Mouse (Mus musculus): ENCODE measurements around the gene Cherp.
A peak's percentile ranks its signal among the peaks of the same experiment; 100 is the strongest.

The Cherp gene

DNA sequence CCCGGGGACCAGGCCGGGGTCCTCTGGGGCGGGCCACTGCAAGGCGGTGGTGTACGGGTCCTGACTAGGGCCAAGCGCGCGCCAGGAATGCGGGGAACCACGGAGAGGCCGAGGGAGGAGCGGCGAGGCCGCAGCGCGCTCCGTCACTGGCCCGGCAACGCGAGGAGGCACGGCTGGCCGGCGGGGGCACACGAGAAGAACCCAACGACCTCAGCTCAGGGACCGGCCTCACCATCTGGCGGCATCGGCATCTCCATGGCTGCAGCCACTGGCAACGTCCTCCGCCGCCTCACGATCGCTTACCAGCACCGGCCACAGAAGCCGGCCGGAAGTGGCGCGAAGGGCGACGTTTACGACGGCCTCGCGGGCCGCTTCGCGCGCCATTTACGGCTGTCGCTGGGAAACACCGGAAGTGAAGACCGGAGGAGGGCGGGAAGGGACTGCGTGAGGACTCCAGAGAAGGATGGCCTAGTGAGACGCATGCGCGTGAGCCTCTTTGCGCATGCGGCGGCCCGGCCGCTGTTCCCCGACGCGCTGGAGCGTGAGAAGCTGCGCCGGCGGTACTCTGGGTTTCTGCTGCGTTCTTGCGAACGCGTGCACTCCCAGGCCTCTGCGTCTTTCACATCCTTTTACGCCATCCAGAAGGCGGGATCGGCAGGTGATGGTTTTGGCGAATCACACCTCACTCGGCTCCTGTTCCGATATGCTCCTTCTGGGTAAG is at the start of gene Cherp:
Gene Cherp, minus strand, starts transcription at position 401 of the 721 bp plus-strand sequence.
- peak; percentile 97 for DNase-seq (ENCODE audit: low spot score)

DNA sequence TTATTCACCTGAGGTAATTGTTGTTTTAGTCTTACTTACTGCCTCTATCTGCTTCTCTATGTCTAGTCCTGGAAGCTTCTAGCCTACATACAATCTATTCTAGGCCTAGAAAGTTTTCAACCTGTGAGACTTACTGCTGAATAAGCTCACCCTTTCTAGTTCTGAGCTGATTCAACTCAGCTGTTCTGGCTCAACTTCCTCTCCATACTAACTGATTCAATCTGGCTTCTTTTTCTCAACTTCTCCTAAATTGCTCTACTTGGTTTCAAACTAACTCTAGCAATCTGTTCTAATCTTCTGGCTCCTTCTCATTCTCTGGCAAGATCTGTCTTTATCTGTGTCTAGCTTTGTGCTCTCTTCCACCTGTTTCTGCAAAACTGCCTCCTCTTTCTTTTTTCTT is 46.9 kb upstream of the Cherp start:
- no peak for DNase-seq (ENCODE audit: low spot score)

DNA sequence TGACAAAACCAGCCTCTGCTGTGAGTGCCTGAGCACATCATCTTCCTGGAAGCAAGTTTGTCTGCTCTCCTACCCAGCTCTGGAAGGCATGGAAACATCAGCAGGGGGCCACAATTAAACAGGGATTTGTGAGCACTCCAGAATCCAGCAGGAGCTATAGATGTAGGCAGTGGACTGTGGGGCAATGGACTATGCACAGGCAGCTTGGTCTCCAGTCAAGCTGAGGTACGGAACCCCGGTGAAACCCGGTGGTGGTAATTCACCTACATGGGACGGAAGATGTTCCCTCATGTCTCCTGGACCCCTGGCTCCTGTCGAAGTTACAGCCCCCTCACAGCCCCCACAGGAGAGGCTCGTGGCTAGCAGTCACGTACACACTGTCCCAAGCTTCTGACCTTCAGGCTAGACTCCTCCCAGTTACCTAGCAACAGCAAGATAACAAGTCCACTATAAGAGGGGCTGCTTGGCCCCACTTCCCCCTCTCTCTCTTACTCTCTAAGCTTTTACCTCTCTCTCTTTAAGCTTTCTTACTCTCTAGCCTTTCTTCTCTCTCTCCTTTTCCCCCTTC is 42.5 kb upstream of the Cherp start:
- no peak for DNase-seq (ENCODE audit: low spot score)

DNA sequence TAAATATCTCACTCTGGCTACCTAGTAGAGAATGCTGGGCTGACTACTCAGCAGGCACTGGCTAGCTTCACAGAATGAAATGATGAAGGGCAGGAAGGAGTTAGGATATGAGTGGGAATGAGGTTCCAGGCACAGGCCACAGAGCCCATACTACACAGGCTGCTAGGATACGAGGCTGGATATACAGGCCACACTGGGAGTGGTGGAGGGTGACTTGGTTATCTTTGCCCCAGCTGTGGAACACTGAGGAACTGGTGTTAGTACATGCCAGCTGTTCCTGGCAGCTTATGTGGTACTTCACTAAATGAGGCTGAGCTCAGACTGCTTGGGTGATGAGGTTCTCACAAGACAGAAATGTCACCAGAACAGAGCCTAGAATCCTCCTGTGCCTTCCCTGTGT is 38.1 kb upstream of the Cherp start:
- no peak for DNase-seq (ENCODE audit: low spot score)

DNA sequence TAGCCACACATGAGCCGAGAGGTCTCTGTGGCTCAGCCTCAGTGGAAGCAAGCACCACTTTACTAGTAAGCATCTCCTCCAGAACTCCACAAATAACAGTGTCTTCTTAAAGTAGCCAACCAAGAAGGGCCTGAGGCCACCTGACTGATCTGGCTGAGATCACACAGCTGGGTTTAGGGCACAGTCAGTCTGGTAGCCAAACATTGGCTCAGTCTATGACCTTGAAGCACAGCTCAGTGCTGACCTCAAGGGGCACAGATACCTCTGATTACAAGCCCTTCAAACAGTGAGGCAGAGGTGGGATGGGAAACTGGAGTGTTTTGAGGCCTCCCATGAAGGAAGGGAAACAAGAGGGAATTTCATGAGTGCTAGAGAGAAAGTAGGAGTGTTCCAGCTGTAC is 37.6 kb upstream of the Cherp start:
- DNase-seq (ENCODE audit: low spot score), result no peak

DNA sequence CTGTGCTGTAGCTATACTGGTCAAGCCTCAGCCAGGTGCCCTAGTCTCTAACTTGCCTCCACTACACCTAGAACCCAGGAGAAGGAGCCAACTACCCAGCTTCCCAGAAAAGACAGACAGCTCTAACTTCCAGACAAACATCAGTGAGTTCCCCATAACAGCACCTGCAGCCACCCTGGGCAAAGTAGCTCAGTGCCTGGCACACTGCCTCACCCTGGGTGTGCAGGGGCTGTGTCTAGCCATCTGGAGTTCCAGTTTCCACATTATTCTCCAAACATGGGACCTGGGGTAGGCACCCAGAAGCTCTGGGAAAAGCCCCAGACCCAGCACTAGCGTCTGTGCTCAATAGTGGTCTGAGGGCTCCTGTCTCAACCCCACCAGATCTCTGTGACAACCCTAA is 32.5 kb upstream of the Cherp start:
- DNase-seq (ENCODE audit: low spot score), result no peak

DNA sequence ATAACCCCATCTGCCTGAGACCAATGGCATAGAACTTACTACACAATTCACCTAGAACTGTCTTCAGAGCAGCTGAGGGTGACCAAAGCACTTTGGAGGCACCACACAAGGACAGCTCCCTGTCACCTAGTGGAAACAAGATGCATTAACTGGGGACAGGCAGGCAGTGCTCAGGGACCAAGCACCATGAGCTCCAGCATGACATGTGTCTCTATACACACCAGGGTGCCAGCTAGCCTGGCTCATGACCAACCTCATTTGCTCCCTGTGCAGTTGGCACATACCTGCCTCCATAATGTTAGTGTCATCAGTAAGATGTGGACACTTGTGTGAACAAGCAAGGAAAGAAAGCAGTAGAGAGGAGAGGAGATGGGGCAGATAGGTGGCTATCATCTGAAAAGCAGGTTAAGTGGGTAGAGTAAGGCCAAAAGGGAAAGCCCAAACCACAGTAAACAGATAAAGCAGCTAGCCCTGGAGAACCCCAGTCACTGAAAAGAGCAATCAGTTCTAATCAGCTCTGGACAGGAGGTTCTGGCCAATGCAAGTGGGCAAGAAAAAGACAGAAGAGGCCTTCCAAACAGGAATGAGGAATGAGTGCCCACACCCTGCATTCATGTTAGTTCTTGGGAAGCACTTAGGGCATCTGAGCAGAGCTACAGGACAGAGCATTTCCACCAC is 29.8 kb upstream of the Cherp start:
- DNase-seq (ENCODE audit: low spot score), result no peak

DNA sequence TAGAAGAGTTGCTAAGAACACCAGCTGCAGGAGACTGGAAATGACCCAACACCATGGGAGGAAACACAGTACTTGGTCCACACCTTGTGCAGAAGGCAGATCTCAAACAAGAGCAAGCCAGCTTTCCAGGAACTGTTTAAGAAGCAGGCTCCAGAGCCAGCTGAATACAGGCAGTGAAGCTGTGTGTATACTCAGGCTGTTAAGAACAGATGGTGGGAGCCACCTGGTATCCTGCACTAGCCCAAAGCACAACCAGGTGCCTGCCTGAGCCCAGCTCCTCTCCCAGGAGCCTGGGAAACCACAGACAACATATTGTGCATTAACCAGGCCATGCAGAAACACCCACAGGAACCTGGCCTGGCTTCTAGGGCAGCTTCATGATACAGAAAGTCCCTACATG is 29.1 kb upstream of the Cherp start:
- no peak for DNase-seq (ENCODE audit: low spot score)

DNA sequence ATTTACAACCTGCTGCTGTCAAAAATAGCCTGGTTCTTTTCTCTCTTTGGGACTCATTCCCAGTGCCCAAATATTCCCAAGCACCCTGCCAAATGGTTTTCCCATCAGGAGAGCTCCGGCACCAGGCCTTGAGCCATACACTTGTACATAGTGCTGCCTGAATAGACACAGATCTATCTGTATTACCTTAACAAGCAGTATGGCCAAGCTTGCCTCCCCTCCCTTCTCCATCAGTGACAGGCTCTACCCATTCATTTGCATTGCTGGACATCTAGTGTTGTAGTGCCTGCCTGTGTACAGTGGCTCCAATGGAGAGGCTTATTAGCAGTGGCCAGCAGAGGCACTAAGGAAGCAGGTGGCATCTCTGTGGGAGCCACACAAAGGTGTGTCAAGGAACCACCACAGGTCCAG is 25.5 kb upstream of the Cherp start:
- no peak for DNase-seq (ENCODE audit: low spot score)

DNA sequence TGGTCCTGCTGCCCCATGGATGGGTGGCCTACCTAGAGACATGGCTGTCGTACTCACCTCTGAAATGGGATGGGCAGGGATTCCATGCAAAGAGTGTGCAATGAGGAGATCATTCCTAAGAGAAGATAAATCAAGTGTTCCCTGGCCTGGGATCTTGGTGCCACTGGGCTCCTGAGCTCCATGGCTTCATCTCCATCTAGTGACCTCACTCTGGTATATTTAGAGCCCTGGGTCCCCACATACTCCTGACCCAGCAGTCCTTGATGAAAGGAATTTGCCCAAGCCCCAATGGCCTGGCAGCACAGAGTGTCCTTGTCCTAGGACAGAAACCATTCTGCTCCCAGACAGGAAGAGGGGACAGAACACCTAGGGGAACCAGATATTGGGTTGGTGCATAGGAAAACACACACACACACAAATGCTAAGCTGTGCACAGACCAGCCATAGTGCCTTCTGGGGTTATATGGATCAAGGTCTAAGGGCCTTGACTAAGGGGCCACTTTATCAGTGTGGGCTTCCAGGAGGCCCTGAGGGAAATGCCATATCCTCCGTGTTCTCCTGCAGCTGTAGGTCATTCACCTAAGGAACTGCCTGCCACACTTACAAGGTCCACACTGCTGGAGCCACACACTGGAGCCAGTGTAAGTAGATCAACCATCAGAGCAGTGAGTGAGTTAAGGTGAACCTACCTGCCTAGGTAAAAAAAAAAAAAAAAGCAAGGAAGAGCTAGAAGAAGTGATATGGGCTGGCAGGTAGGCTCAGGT is 24.7 kb upstream of the Cherp start:
- DNase-seq (ENCODE audit: low spot score), result no peak

DNA sequence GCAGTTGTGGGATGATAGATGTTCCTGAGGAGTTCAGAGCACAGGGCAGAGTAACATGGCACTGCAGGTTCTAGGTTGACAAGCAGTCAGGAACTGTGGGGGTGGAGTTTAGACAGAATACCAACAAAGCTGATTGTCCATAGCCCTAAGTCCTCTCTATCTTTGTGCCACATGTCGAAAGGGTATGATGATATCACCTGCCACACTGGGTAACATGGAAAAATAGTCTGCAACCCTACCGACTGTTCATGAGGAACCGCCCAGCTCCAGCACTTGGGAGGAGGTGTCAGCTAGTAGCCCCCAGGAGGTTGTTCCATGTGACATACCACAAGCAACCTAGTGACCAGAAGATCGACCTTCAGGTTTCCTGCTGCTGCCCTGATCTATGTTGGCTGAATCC is 23.5 kb upstream of the Cherp start:
- DNase-seq (ENCODE audit: low spot score), result no peak

DNA sequence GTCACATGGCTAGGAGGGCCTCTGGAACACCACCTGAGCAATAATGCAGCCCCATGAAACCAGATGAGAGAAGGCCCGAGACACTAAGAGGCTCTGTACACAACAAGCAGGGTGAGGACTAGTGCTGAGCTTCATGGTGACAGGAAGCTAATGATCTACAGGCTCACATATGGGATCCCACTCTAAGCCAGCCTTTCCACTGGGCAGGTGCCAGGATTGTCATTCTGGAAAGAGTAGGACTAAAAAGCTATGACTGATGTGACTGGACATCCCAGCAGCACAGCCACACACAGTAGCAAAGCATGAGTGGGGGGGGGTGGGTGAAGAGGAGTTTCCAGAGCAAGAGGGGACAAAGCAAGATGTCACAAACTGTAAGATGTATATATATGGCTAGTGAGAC is 22.9 kb upstream of the Cherp start:
- no peak for DNase-seq (ENCODE audit: low spot score)

DNA sequence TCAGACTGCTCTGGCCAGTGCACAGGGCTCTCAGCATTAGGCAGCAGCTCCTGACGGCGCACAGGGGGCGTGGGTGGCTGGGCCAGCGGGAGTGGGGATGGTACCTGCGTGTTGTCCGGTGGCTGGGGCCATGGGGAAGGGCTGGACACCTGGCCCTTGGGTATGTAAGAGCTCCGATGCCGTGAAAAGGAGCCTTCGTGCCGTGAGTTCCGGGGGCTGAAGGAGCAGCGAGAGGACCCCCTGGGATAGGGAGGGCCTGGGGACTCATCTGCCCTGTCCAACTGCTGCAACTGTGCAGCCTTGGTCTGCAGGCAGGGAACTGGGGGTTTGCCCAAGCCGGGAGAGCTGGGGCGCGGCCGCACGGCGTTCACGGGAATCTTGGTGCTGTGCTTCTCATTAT is 21.2 kb upstream of the Cherp start:
- no peak for DNase-seq (ENCODE audit: low spot score)

DNA sequence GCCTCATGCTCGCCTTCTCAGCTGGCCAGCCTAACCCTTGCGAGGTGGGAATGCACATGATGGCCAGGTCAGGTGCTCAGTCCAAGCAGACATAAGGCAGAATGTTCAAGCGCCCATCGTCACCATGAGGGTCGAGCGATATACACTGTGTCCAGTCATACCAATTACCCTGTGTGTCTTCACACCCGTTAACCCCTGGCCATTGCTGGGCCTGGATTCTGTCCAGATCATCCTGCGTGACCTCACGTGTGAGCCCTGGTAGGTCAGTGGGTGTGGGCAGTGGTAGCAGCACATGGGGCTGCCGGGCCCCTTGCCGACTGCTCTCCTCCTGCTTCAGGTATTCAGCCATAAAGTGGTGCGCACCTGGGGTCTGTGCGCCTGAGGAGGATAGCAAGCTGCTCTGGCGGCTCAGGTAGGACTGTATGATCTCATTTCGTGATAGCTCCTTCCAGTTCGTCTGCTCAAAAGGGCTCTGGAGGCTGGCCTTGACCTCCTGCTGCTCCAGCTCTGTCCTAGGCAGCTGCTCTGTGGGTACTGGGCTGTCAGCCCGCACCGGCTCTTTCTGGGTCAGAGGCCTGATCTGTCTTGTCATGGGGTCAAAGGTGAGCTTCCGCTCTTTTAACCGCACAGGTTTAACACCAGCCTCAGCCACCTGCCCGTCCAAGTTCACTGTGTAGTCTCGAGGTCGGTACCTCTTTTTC is 20.5 kb upstream of the Cherp start:
- DNase-seq (ENCODE audit: low spot score), result no peak

DNA sequence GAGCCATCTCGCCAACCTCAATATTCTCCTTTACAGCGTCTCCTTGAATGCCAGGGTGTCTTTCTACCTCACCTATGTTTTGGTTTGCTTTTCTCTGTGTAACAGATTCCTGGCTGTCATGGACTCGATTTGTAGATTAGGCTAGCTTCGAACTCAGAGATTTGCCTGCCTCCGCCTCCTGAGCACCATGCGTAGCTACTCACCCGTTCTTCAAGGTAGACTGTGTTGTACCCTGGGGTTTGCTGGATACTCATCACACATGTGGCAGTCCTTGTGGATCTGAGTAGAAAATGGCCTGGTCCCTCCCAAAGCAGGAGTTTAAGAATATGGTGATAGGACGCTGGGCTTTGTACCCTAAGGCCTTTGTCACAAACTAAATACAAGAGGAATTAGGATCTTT is 18.4 kb upstream of the Cherp start:
- DNase-seq (ENCODE audit: low spot score), result no peak

DNA sequence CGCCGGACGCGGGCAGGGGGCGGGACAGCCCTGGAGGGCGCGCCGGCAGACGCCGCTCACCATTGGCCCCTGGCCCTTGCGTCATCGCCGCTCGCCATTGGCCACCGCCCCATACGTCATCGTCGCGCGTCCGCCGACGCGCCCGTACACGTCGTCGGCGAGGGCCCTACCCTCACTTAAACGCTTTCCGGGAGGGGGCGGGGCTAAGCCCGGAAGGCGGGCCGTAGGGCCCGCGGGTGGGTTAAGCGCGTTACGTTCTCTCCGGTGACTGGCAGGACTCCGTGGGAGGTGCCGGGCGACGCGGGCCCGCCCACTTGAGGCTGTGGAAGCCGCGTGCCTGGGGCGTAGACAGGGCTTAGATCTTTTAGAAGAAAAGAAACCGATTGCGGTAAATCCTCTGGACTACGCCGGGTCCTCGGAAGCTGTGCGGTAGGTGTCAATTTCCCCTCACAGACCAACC is 17.6 kb upstream of the Cherp start:
- DNase-seq (ENCODE audit: low spot score), result peak; percentile 99

DNA sequence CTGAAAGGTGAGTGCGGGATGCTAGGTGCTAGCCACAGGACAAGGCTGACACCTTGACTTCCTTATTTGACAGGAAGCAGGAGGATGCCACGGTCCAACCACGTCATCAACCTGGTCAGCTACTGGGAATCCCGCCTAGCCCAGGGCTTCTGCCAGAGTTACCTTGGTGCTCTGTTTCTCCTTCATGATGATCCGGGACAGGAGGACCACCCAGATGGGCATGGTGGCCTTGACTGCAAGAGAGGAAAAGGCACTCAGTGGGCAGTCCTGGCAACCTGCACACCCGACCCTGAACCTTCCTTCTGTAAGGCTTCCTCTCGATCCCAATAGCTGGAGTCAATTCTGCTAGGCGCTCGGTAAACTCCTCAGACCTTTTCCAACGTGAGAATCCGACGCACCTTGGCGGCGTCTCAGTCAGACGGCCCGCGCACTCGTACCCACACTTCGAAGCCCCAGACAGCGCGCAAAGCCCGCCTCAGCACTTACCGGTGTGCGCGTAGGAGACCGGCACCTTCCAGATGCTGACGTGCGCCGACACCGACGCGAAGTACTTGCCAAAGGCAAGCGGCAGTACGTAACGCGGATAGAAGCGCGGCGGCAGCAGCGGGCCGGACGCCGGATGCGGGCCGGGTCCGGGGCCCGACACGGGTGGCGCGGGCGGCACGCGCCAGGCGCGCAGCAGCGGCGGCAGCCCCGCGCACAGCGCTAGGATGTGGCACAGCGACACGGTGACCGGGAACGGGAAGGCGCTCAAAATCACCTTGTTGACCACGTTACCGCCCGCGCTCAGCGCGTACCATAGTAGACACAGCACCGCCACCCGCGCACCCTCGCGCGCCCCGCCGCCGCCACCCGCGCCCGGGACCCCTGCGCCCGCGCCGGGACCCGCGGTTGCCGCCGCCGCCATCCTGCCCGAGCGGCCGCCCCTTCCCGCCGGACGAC is 16.9 kb upstream of the Cherp start, which contains the start of gene Slc35e1:
Gene Slc35e1, minus strand, starts transcription at position 935 of the 942 bp plus-strand sequence.
- no peak for DNase-seq (ENCODE audit: low spot score)

DNA sequence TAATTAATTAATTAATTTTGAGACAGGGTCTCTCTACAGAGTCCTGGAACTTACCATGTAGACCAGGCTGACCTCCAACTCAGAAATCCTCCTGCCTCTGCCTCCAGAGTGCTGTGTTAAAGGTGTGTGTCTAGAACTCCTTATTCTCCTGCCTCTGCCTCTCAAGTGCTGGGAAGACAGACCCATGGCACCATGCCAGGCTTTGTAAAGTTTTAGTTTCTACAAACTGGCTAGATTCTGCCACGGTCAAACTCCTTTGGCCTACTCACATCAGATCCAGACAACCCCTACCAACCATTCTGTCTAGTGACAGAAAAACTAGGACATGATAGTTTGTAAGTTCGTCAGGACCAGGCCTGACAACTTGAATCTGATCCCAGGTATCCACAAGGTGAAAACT is 16.0 kb upstream of the Cherp start:
- DNase-seq (ENCODE audit: low spot score), result no peak

DNA sequence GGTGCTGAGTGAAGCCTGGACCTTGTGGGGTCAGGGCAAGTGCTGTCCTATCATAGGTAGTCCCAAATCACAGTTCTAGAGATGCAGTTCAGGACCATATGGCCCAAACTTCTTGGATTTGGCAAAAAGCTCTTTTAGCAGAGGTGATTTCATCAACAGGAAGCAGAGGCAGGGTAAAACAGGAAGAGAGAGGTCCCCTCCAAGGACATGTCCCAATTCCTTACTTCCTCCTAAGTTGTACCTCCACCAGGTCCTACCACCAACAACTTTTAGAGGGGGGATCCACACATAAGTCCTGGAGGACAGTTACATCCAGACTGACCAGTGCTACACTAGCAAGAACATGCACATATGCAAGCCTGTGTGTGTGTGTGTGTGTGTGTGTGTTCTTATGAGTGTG is 12.0 kb upstream of the Cherp start:
- DNase-seq (ENCODE audit: low spot score), result no peak

DNA sequence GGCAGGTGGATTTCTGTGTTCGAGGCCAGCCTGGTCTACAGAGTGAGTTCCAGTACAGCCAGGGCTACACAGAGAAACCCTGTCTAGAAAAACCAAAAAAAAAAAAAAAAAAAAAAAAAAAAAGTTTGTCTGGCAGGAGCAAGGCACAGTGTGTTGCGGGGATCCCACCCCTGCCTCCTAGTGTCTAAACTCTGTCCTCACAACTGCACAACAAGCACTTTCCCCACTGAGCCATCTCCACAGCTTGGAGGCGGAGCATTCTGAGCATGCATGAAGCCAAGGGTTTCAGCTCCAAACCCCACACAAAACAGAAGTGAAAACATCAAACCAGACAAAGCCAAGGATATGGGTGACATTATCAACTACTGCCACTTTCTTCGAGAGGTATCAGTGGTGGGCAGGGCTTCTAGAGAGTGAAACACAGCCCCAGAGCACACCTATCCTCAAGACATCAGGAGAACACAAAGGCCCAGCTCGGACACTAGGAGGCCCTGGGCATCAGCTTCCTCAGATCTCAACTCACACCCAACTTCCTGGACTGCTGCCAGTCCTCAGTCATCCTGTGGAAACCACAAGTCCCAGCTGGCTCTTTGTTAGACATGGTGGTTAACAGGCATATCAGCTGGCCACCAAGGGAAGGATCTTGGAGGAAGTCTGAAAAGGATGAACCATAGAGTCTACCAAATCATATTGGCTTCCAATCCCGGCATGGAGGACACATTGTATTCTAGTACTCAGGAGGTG is 10.6 kb upstream of the Cherp start:
- DNase-seq (ENCODE audit: low spot score), result no peak

Measured in left cerebral cortex, adult 11 months (tissue).